Mouse (Mus musculus): ENCODE data around the gene Mras. TPM values are rescaled to one million over a fixed set of nuclear protein-coding genes. Genes with fewer than 3 reads are reported as not detected.

Mras gene
- polyA plus RNA-seq, 1 experiment from 2014 or later: 4.8 TPM

- Histone ChIP-seq H3K36me3 (ENCODE audit: control insufficient read depth, insufficient read depth, low read length) (no peaks in the 10 kb centered on the region), H3K9ac (ENCODE audit: low read depth, low read length) (no peak overlapping the region), H3K4me3 (ENCODE audit: low read depth, low read length) (no peak overlapping the region), H3K9me3 (ENCODE audit: control insufficient read depth, low read length) (no peaks in the 10 kb centered on the region), H3K27me3 (replicated peaks; ENCODE audit: control insufficient read depth, insufficient read depth, low read length) (no peaks in the 10 kb centered on the region), H3K4me1 (replicated peaks; ENCODE audit: control insufficient read depth, insufficient read depth, low read length) (peaks cover 10% of the 10 kb centered on the region), H3K4me2 (peak overlapping the region; percentile 63), H3K27ac (ENCODE audit: low read depth, low read length) (no peak overlapping the region)
- WGBS: 56% methylated on average over 8 of the region's 8 CpGs
- DNase-seq (ENCODE audit: low spot score) (no peak), ATAC-seq (replicated peaks; ENCODE audit: low FRiP score) (peak; percentile 40; the same call in 1 of the 2 replicates)
Measured at GRCm38 (mm10) chr9:99469681-99470273, 32.6 kb upstream of the Mras start.

- Histone ChIP-seq H3K4me1 (replicated peaks; ENCODE audit: control insufficient read depth, insufficient read depth, low read length) (peaks cover 10% of the 10 kb centered on the region), H3K27ac (ENCODE audit: low read depth, low read length) (no peak overlapping the region), H3K9ac (ENCODE audit: low read depth, low read length) (no peak overlapping the region), H3K9me3 (ENCODE audit: control insufficient read depth, low read length) (no peaks in the 10 kb centered on the region), H3K36me3 (ENCODE audit: control insufficient read depth, insufficient read depth, low read length) (no peaks in the 10 kb centered on the region), H3K4me2 (no peak overlapping the region), H3K4me3 (ENCODE audit: low read depth, low read length) (no peak overlapping the region), H3K27me3 (replicated peaks; ENCODE audit: control insufficient read depth, insufficient read depth, low read length) (no peaks in the 10 kb centered on the region)
- WGBS: 83% methylated on average over 9 of the region's 9 CpGs
- DNase-seq (ENCODE audit: low spot score) (no peak), ATAC-seq (replicated peaks; ENCODE audit: low FRiP score) (no peak)
Measured at GRCm38 (mm10) chr9:99468572-99468971, 31.4 kb upstream of the Mras start.

- WGBS: 64% methylated on average over 6 of the region's 6 CpGs
- Histone ChIP-seq H3K36me3 (ENCODE audit: control insufficient read depth, insufficient read depth, low read length) (no peaks in the 10 kb centered on the region), H3K4me3 (ENCODE audit: low read depth, low read length) (no peak overlapping the region), H3K9ac (ENCODE audit: low read depth, low read length) (no peak overlapping the region), H3K9me3 (ENCODE audit: control insufficient read depth, low read length) (no peaks in the 10 kb centered on the region), H3K4me2 (no peak overlapping the region), H3K27ac (ENCODE audit: low read depth, low read length) (no peak overlapping the region), H3K27me3 (replicated peaks; ENCODE audit: control insufficient read depth, insufficient read depth, low read length) (no peaks in the 10 kb centered on the region), H3K4me1 (replicated peaks; ENCODE audit: control insufficient read depth, insufficient read depth, low read length) (peaks cover 2% of the 10 kb centered on the region)
- no peak for ATAC-seq (replicated peaks; ENCODE audit: low FRiP score)
- DNase-seq (ENCODE audit: low spot score): no peak
Measured at GRCm38 (mm10) chr9:99464876-99465275, 27.7 kb upstream of the Mras start.

- DNase-seq (ENCODE audit: low spot score) (no peak), ATAC-seq (replicated peaks; ENCODE audit: low FRiP score) (no peak)
- Histone ChIP-seq H3K4me2 (no peak overlapping the region), H3K27me3 (replicated peaks; ENCODE audit: control insufficient read depth, insufficient read depth, low read length) (no peaks in the 10 kb centered on the region), H3K36me3 (ENCODE audit: control insufficient read depth, insufficient read depth, low read length) (no peaks in the 10 kb centered on the region), H3K27ac (ENCODE audit: low read depth, low read length) (no peak overlapping the region), H3K9ac (ENCODE audit: low read depth, low read length) (no peak overlapping the region), H3K4me1 (replicated peaks; ENCODE audit: control insufficient read depth, insufficient read depth, low read length) (no peaks in the 10 kb centered on the region), H3K9me3 (ENCODE audit: control insufficient read depth, low read length) (no peaks in the 10 kb centered on the region), H3K4me3 (ENCODE audit: low read depth, low read length) (no peak overlapping the region)
- 89% methylated on average over 4 of the region's 4 CpGs for WGBS
Measured at GRCm38 (mm10) chr9:99459730-99460129, 22.5 kb upstream of the Mras start.

- no peak overlapping the region for H3K4me2 ChIP-seq
- H3K9me3 ChIP-seq (ENCODE audit: control insufficient read depth, low read length): no peaks in the 10 kb centered on the region
- peak; percentile 54 for DNase-seq (ENCODE audit: low spot score)
- 28% methylated on average over 12 of the region's 12 CpGs for WGBS
- H3K9ac ChIP-seq (ENCODE audit: low read depth, low read length): no peak overlapping the region
- ATAC-seq (replicated peaks; ENCODE audit: low FRiP score): no peak
- no peaks in the 10 kb centered on the region for H3K36me3 ChIP-seq (ENCODE audit: control insufficient read depth, insufficient read depth, low read length)
- H3K27me3 ChIP-seq (replicated peaks; ENCODE audit: control insufficient read depth, insufficient read depth, low read length): no peaks in the 10 kb centered on the region
- H3K27ac ChIP-seq (ENCODE audit: low read depth, low read length): no peak overlapping the region
- H3K4me1 ChIP-seq (replicated peaks; ENCODE audit: control insufficient read depth, insufficient read depth, low read length): no peaks in the 10 kb centered on the region
- H3K4me3 ChIP-seq (ENCODE audit: low read depth, low read length): no peak overlapping the region
Measured at GRCm38 (mm10) chr9:99458529-99459208, 21.5 kb upstream of the Mras start.

- H3K4me2 ChIP-seq: no peak overlapping the region
- peaks cover 10% of the 10 kb centered on the region for H3K27me3 ChIP-seq (replicated peaks; ENCODE audit: control insufficient read depth, insufficient read depth, low read length)
- ATAC-seq (replicated peaks; ENCODE audit: low FRiP score) (no peak), DNase-seq (ENCODE audit: low spot score) (no peak)
- no peaks in the 10 kb centered on the region for H3K36me3 ChIP-seq (ENCODE audit: control insufficient read depth, insufficient read depth, low read length)
- no peaks in the 10 kb centered on the region for H3K4me1 ChIP-seq (replicated peaks; ENCODE audit: control insufficient read depth, insufficient read depth, low read length)
- H3K9me3 ChIP-seq (ENCODE audit: control insufficient read depth, low read length): no peaks in the 10 kb centered on the region
- no peak overlapping the region for H3K4me3 ChIP-seq (ENCODE audit: low read depth, low read length)
- no peak overlapping the region for H3K27ac ChIP-seq (ENCODE audit: low read depth, low read length)
- WGBS: 85% methylated on average over 4 of the region's 4 CpGs
- no peak overlapping the region for H3K9ac ChIP-seq (ENCODE audit: low read depth, low read length)
Measured at GRCm38 (mm10) chr9:99454211-99454610, 17.0 kb upstream of the Mras start.

GRCm38 (mm10) chr9:99451161-99451560 lies 14.0 kb upstream of the Mras start, which contains the start of gene Nme9:
TSS of gene Nme9 (plus strand) at chr9:99451475.
- no peak for DNase-seq (ENCODE audit: low spot score)
- H3K4me3 ChIP-seq (ENCODE audit: low read depth, low read length): no peak within 1 kb of the TSS

GRCm38 (mm10) chr9:99449886-99450647 lies 12.9 kb upstream of the Mras start:
- H3K9ac ChIP-seq (ENCODE audit: low read depth, low read length): no peak overlapping the region
- WGBS: 31% methylated on average over 9 of the region's 9 CpGs

More at GRCm38 (mm10) chr9:99451161-99451560, 14.0 kb upstream of the Mras start, which contains the start of gene Nme9:
- Histone ChIP-seq H3K27me3 (replicated peaks; ENCODE audit: control insufficient read depth, insufficient read depth, low read length) (peaks cover 10% of the 10 kb centered on the region), H3K36me3 (ENCODE audit: control insufficient read depth, insufficient read depth, low read length) (no peaks in the 10 kb centered on the region), H3K27ac (ENCODE audit: low read depth, low read length) (no peak within 1 kb of the TSS), H3K4me2 (no peak within 1 kb of the TSS), H3K4me1 (replicated peaks; ENCODE audit: control insufficient read depth, insufficient read depth, low read length) (no peaks in the 10 kb centered on the region), H3K9me3 (ENCODE audit: control insufficient read depth, low read length) (no peaks in the 10 kb centered on the region), H3K9ac (ENCODE audit: low read depth, low read length) (no peak within 1 kb of the TSS)
- WGBS: 10% methylated on average over 14 of the region's 14 CpGs
- ATAC-seq (replicated peaks; ENCODE audit: low FRiP score): no peak

More at GRCm38 (mm10) chr9:99449886-99450647, 12.9 kb upstream of the Mras start:
- Histone ChIP-seq H3K4me2 (no peak overlapping the region), H3K27me3 (replicated peaks; ENCODE audit: control insufficient read depth, insufficient read depth, low read length) (peaks cover 10% of the 10 kb centered on the region), H3K36me3 (ENCODE audit: control insufficient read depth, insufficient read depth, low read length) (no peaks in the 10 kb centered on the region), H3K4me1 (replicated peaks; ENCODE audit: control insufficient read depth, insufficient read depth, low read length) (no peaks in the 10 kb centered on the region), H3K9me3 (ENCODE audit: control insufficient read depth, low read length) (no peaks in the 10 kb centered on the region), H3K4me3 (ENCODE audit: low read depth, low read length) (no peak overlapping the region), H3K27ac (ENCODE audit: low read depth, low read length) (no peak overlapping the region)
- DNase-seq (ENCODE audit: low spot score) (no peak), ATAC-seq (replicated peaks; ENCODE audit: low FRiP score) (no peak)

Measured in liver, embryonic 11.5 days (tissue).